Mouse (Mus musculus): ENCODE data around the gene Gpr88. TPM values are rescaled to one million over a fixed set of nuclear protein-coding genes. Genes with fewer than 3 reads are reported as not detected.

Gpr88 gene
- polyA plus RNA-seq, 1 experiment from 2014 or later: 1.2 TPM

Other genes starting within 250 kb of the Gpr88 start
- gene Slc30a7, start 246.1 kb downstream of the Gpr88 start, polyA plus RNA-seq (2016; fragmentation: Nextera tagmentation; extraction: Ambion mirVana): 24.3 and 30.1 TPM in 2 replicates
- gene Extl2, start 246.0 kb downstream of the Gpr88 start, polyA plus RNA-seq (2016; fragmentation: Nextera tagmentation; extraction: Ambion mirVana): 17.0 and 19.9 TPM in 2 replicates
- gene Vcam1, start 123.8 kb downstream of the Gpr88 start, polyA plus RNA-seq (2016; fragmentation: Nextera tagmentation; extraction: Ambion mirVana): 77.8 and 87.7 TPM in 2 replicates
- 14.5 and 16.0 TPM in 2 replicates for gene Cdc14a, start 170.5 kb upstream of the Gpr88 start, polyA plus RNA-seq (2016; fragmentation: Nextera tagmentation; extraction: Ambion mirVana)

Data from limb, embryonic 12.5 days (tissue).